In genomic region chrX:162085062-162085896, GRCm38 (mm10) we compare ENCODE assay signal across 16 mouse cellular contexts.
DNase-seq lines count a peak whose midpoint lies in the region; ATAC-seq and TF ChIP-seq lines count a peak whose summit lies in the region.
"Had no signal": no experiment of that assay in that cellular context is flagged by ENCODE, and none has a peak within 500 bp of the region (broad histone marks: within the 10 kb centered on the region; RNA-seq: fewer than 3 reads in every experiment).

No protein-coding gene starts in this region.

- no peak overlapping the region for H3K27ac ChIP-seq in forebrain, embryonic 14.5 days (ENCODE audit: low read depth, low read length)
- no peak overlapping the region for H3K27ac ChIP-seq in forebrain, embryonic 11.5 days (ENCODE audit: low read depth, low read length)
- no peak overlapping the region for H3K27ac ChIP-seq in hindbrain, embryonic 16.5 days (ENCODE audit: low read depth, low read length)
- no peak overlapping the region for H3K27ac ChIP-seq in hindbrain, embryonic 11.5 days (ENCODE audit: low read depth, low read length)
- H3K27ac ChIP-seq in lung, embryonic 14.5 days (ENCODE audit: low read depth): no peak overlapping the region
- H3K27ac ChIP-seq in liver, embryonic 11.5 days (ENCODE audit: low read depth, low read length): no peak overlapping the region
- H3K27ac ChIP-seq: heart, embryonic 15.5 days; hindbrain, embryonic 13.5 days; limb, embryonic 12.5 days had no signal

- ATAC-seq in forebrain, embryonic 14.5 days: no peak; the same call in 1 of the 2 replicates
- no peak for ATAC-seq in forebrain, embryonic 11.5 days (replicated peaks; ENCODE audit: low FRiP score)
- peak; percentile 21; the same call in 1 of the 2 replicates for ATAC-seq in hindbrain, embryonic 16.5 days
- no peak for ATAC-seq in hindbrain, embryonic 11.5 days (ENCODE audit: low FRiP score)
- ATAC-seq in lung, embryonic 14.5 days (ENCODE audit: insufficient read depth): peak; percentile 66
- no peak for ATAC-seq in liver, embryonic 11.5 days (replicated peaks; ENCODE audit: low FRiP score)
- ATAC-seq: CD4-positive, CD25-positive, alpha-beta regulatory T cell, adult 4 months had no signal

- TF ChIP-seq POLR2A in brain, embryonic 14.5 days (IDR thresholded peaks at IDR 0.05; ENCODE audit: borderline replicate concordance, extremely low read depth, insufficient read depth, insufficient read length, poor library complexity, severe bottlenecking): no peak

- TF ChIP-seq CTCF in lung, embryonic 14.5 days (IDR thresholded peaks at IDR 0.05; ENCODE audit: low read depth): no peak
- TF ChIP-seq CTCF in brain, embryonic 14.5 days (IDR thresholded peaks at IDR 0.05; ENCODE audit: borderline replicate concordance, extremely low read depth, insufficient read depth, insufficient read length): no peak

- DNase-seq in forebrain, embryonic 14.5 days (ENCODE audit: low spot score): peak; percentile 54
- no peak for DNase-seq in forebrain, embryonic 11.5 days (ENCODE audit: low spot score)
- no peak for DNase-seq in hindbrain, embryonic 11.5 days (ENCODE audit: low spot score)
- peak; percentile 38 for DNase-seq in lung, embryonic 14.5 days
- DNase-seq in lung, postnatal 36 days: no peak
- DNase-seq in brain, embryonic 14.5 days (ENCODE audit: low read depth): peak; percentile 63
- DNase-seq in liver, embryonic 11.5 days (ENCODE audit: low spot score): no peak
- DNase-seq: cerebellum, adult 8-10 months; kidney, adult 9 months; thymus, postnatal 4 days had no signal

- H3K9ac ChIP-seq in forebrain, embryonic 14.5 days (ENCODE audit: low read length): no peak overlapping the region
- H3K9ac ChIP-seq in forebrain, embryonic 11.5 days (ENCODE audit: low read length): no peak overlapping the region
- H3K9ac ChIP-seq in hindbrain, embryonic 16.5 days (ENCODE audit: low read depth, low read length): no peak overlapping the region
- no peak overlapping the region for H3K9ac ChIP-seq in hindbrain, embryonic 11.5 days (ENCODE audit: low read depth, low read length)
- no peak overlapping the region for H3K9ac ChIP-seq in lung, embryonic 14.5 days
- no peak overlapping the region for H3K9ac ChIP-seq in liver, embryonic 11.5 days (ENCODE audit: low read depth, low read length)
- H3K9ac ChIP-seq: heart, embryonic 15.5 days; hindbrain, embryonic 13.5 days; limb, embryonic 12.5 days had no signal

- H3K36me3 ChIP-seq in forebrain, embryonic 14.5 days (ENCODE audit: control insufficient read depth, insufficient read depth, low read length): no peaks in the 10 kb centered on the region
- no peaks in the 10 kb centered on the region for H3K36me3 ChIP-seq in forebrain, embryonic 11.5 days (ENCODE audit: control insufficient read depth, insufficient read depth, low read length)
- no peaks in the 10 kb centered on the region for H3K36me3 ChIP-seq in hindbrain, embryonic 16.5 days (ENCODE audit: control insufficient read depth, insufficient read depth, low read length)
- no peaks in the 10 kb centered on the region for H3K36me3 ChIP-seq in hindbrain, embryonic 11.5 days (ENCODE audit: control insufficient read depth, insufficient read depth, low read length)
- H3K36me3 ChIP-seq in lung, embryonic 14.5 days (ENCODE audit: insufficient read depth): no peaks in the 10 kb centered on the region
- no peaks in the 10 kb centered on the region for H3K36me3 ChIP-seq in liver, embryonic 11.5 days (ENCODE audit: control insufficient read depth, insufficient read depth, low read length)
- H3K36me3 ChIP-seq: heart, embryonic 15.5 days; hindbrain, embryonic 13.5 days; limb, embryonic 12.5 days had no signal

- H3K4me3 ChIP-seq in forebrain, embryonic 14.5 days (ENCODE audit: low read depth, low read length): no peak overlapping the region
- no peak overlapping the region for H3K4me3 ChIP-seq in forebrain, embryonic 11.5 days (ENCODE audit: low read depth, low read length)
- H3K4me3 ChIP-seq in hindbrain, embryonic 16.5 days (ENCODE audit: low read length): no peak overlapping the region
- H3K4me3 ChIP-seq in hindbrain, embryonic 11.5 days (ENCODE audit: low read depth, low read length): no peak overlapping the region
- no peak overlapping the region for H3K4me3 ChIP-seq in lung, embryonic 14.5 days (ENCODE audit: low read depth, low read length)
- H3K4me3 ChIP-seq in liver, embryonic 11.5 days (ENCODE audit: low read depth, low read length): no peak overlapping the region
- H3K4me3 ChIP-seq: erythroblast, embryonic 14.5 days; heart, embryonic 15.5 days; hindbrain, embryonic 13.5 days; limb, embryonic 12.5 days had no signal

- H3K4me2 ChIP-seq in forebrain, embryonic 14.5 days (ENCODE audit: low read length): no peak overlapping the region
- no peak overlapping the region for H3K4me2 ChIP-seq in forebrain, embryonic 11.5 days (ENCODE audit: low read depth, low read length, severe bottlenecking)
- H3K4me2 ChIP-seq in hindbrain, embryonic 16.5 days (ENCODE audit: low read length): no peak overlapping the region
- no peak overlapping the region for H3K4me2 ChIP-seq in hindbrain, embryonic 11.5 days (replicated peaks; ENCODE audit: low read depth, low read length)
- H3K4me2 ChIP-seq in lung, embryonic 14.5 days: no peak overlapping the region
- no peak overlapping the region for H3K4me2 ChIP-seq in liver, embryonic 11.5 days
- H3K4me2 ChIP-seq: heart, embryonic 15.5 days; hindbrain, embryonic 13.5 days; limb, embryonic 12.5 days had no signal

- WGBS in forebrain, embryonic 14.5 days: 71% methylated on average over 4 of the region's 4 CpGs
- WGBS in forebrain, embryonic 11.5 days: 90% methylated on average over 4 of the region's 4 CpGs
- 84% methylated on average over 4 of the region's 4 CpGs for WGBS in hindbrain, embryonic 16.5 days
- WGBS in hindbrain, embryonic 11.5 days: 90% methylated on average over 4 of the region's 4 CpGs
- 49% methylated on average over 4 of the region's 4 CpGs for WGBS in lung, embryonic 14.5 days
- WGBS in liver, embryonic 11.5 days: 72% methylated on average over 4 of the region's 4 CpGs

- H3K4me1 ChIP-seq in forebrain, embryonic 14.5 days (ENCODE audit: control insufficient read depth, insufficient read depth, low read length): no peaks in the 10 kb centered on the region; the same call in 1 of the 2 replicates
- no peaks in the 10 kb centered on the region for H3K4me1 ChIP-seq in forebrain, embryonic 11.5 days (replicated peaks; ENCODE audit: control insufficient read depth, insufficient read depth, low read length)
- H3K4me1 ChIP-seq in hindbrain, embryonic 16.5 days (ENCODE audit: control insufficient read depth, insufficient read depth, low read depth, low read length): no peaks in the 10 kb centered on the region
- no peaks in the 10 kb centered on the region for H3K4me1 ChIP-seq in hindbrain, embryonic 11.5 days (replicated peaks; ENCODE audit: control insufficient read depth, insufficient read depth, low read length)
- H3K4me1 ChIP-seq in lung, embryonic 14.5 days (ENCODE audit: insufficient read depth): 0 out of 2 replicates have a peak, but pooled peaks cover 2% of the 10 kb centered on the region
- H3K4me1 ChIP-seq in liver, embryonic 11.5 days (replicated peaks; ENCODE audit: control insufficient read depth, insufficient read depth, low read length): no peaks in the 10 kb centered on the region
- H3K4me1 ChIP-seq: heart, embryonic 15.5 days; hindbrain, embryonic 13.5 days; limb, embryonic 12.5 days had no signal

- no peaks in the 10 kb centered on the region for H3K9me3 ChIP-seq in forebrain, embryonic 14.5 days (replicated peaks; ENCODE audit: control insufficient read depth, low read length)
- H3K9me3 ChIP-seq in forebrain, embryonic 11.5 days (ENCODE audit: control insufficient read depth, low read length): no peaks in the 10 kb centered on the region
- no peaks in the 10 kb centered on the region for H3K9me3 ChIP-seq in hindbrain, embryonic 16.5 days (ENCODE audit: control insufficient read depth, low read length)
- no peaks in the 10 kb centered on the region for H3K9me3 ChIP-seq in hindbrain, embryonic 11.5 days (ENCODE audit: control insufficient read depth, low read length)
- no peaks in the 10 kb centered on the region for H3K9me3 ChIP-seq in lung, embryonic 14.5 days (ENCODE audit: low read depth, low read length)
- no peaks in the 10 kb centered on the region for H3K9me3 ChIP-seq in liver, embryonic 11.5 days (ENCODE audit: control insufficient read depth, low read length)
- H3K9me3 ChIP-seq: heart, embryonic 15.5 days; hindbrain, embryonic 13.5 days; limb, embryonic 12.5 days had no signal

- H3K27me3 ChIP-seq in forebrain, embryonic 14.5 days (replicated peaks; ENCODE audit: control insufficient read depth, insufficient read depth, low read length): no peaks in the 10 kb centered on the region
- H3K27me3 ChIP-seq in forebrain, embryonic 11.5 days (ENCODE audit: control insufficient read depth, insufficient read depth, low read length): peaks cover 11% of the 10 kb centered on the region; the same call in 1 of the 2 replicates
- H3K27me3 ChIP-seq in hindbrain, embryonic 16.5 days (replicated peaks; ENCODE audit: control insufficient read depth, insufficient read depth, low read length): peaks cover under 1% of the 10 kb centered on the region
- no peaks in the 10 kb centered on the region for H3K27me3 ChIP-seq in hindbrain, embryonic 11.5 days (ENCODE audit: control insufficient read depth, insufficient read depth, low read length)
- H3K27me3 ChIP-seq in lung, embryonic 14.5 days (ENCODE audit: insufficient read depth, low read length): no peaks in the 10 kb centered on the region
- H3K27me3 ChIP-seq in liver, embryonic 11.5 days (replicated peaks; ENCODE audit: control insufficient read depth, insufficient read depth, low read length): peaks cover 10% of the 10 kb centered on the region
- H3K27me3 ChIP-seq: heart, embryonic 15.5 days had no signal

Comparison
In these comparisons a context has a peak if more than half of its experiments do, and no peak if none do; other contexts are left out.
1. ATAC-seq: peak in hindbrain, embryonic 16.5 days (single experiment) and lung, embryonic 14.5 days (single experiment); none in forebrain, embryonic 14.5 days (single experiment), forebrain, embryonic 11.5 days (single experiment), hindbrain, embryonic 11.5 days (single experiment) and liver, embryonic 11.5 days (single experiment).
2. DNase-seq: peak in forebrain, embryonic 14.5 days (single experiment), lung, embryonic 14.5 days (single experiment) and brain, embryonic 14.5 days (single experiment); none in forebrain, embryonic 11.5 days (single experiment), hindbrain, embryonic 11.5 days (single experiment), lung, postnatal 36 days (single experiment) and liver, embryonic 11.5 days (single experiment).